Mouse (Mus musculus): ENCODE measurements around the gene Ss18l1. TPM values are rescaled to one million over a fixed set of nuclear protein-coding genes. Genes with fewer than 3 reads are reported as not detected.

Ss18l1 gene
- polyA plus RNA-seq, 1 experiment: 27.0 TPM

DNA sequence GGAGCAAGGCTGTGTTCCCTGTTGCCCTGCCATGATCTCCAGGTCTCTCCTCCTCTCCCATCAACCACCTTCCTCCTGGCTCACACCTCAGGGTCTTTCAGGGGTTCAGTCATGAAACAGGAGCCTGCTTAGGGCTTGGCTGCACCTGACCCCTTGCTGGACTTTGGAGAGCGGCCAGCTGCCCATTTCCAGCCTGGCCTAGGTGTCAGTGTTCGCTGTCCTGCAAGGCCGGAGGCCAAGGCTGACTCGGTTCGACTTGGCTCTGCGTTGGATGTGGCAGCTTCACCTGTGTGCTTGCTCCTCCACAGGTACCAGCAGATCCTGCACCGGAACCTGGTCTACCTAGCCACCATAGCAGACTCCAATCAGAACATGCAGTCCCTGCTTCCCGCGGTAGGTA lies 10.7 kb downstream of the Ss18l1 start:
- TF ChIP-seq POLR2A (IDR thresholded peaks at IDR 0.05; ENCODE audit: borderline replicate concordance, insufficient read depth, low read length) (no peak), CTCF (IDR thresholded peaks at IDR 0.05; ENCODE audit: borderline replicate concordance, insufficient read depth, low read depth, low read length) (no peak)
- H3K27ac ChIP-seq (ENCODE audit: insufficient read depth, low read length): no peak overlapping the region
- H3K27me3 ChIP-seq (ENCODE audit: control insufficient read depth, insufficient read depth, low read length): no peaks in the 10 kb centered on the region
- DNase-seq: no peak
- WGBS: 61% methylated on average over 9 of the region's 9 CpGs
- H3K4me1 ChIP-seq (ENCODE audit: control insufficient read depth, insufficient read depth, low read length): peaks cover 12% of the 10 kb centered on the region
- no peak overlapping the region for H3K4me3 ChIP-seq (replicated peaks; ENCODE audit: insufficient read depth, low read depth, low read length)

DNA sequence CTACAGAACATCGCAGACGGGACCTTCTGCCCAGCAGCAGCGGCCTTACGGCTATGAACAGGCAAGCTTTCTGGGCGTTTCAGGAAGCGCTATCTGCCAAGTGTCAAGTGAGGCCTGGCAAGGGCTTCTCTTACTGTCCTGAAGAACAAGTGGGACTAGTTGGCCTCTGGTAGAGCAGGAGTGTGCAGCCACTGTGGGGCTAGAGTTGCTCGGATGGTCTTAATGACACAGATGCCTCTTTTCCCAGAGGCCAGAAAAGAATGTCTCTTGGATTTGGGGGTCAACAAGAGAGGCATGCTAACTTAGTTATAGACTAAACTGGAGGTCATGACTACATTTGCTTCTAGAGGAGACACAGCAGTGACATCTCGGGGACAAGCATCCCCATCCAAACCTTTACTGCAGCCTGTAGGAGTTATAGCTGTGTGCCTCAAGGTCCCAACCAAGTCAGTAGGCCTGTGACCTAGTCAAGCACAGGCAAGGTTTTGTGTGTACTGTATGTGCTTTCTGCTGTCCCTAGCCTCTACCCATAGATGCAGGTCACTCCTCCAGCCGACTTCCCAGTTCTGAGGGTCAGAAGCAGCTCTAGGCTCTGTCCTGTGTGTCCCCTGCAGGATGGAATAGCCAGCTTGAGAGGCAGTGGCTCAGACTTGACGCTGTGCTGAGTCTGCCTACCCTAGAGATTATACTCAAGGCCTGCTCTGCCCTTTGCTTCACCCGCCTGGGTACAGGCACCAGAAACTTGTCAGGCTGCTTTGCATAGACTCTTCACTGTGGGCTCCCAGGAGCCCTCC lies 21.2 kb downstream of the Ss18l1 start:
- Histone ChIP-seq H3K4me1 (ENCODE audit: control insufficient read depth, insufficient read depth, low read length) (no peaks in the 10 kb centered on the region), H3K4me3 (replicated peaks; ENCODE audit: insufficient read depth, low read depth, low read length) (no peak overlapping the region), H3K27ac (ENCODE audit: insufficient read depth, low read length) (no peak overlapping the region), H3K27me3 (ENCODE audit: control insufficient read depth, insufficient read depth, low read length) (no peaks in the 10 kb centered on the region)
- WGBS: 91% methylated on average over 11 of the region's 11 CpGs
- DNase-seq: no peak
- no peak for TF ChIP-seq POLR2A (IDR thresholded peaks at IDR 0.05; ENCODE audit: borderline replicate concordance, insufficient read depth, low read length)
- TF ChIP-seq CTCF (IDR thresholded peaks at IDR 0.05; ENCODE audit: borderline replicate concordance, insufficient read depth, low read depth, low read length): no peak

DNA sequence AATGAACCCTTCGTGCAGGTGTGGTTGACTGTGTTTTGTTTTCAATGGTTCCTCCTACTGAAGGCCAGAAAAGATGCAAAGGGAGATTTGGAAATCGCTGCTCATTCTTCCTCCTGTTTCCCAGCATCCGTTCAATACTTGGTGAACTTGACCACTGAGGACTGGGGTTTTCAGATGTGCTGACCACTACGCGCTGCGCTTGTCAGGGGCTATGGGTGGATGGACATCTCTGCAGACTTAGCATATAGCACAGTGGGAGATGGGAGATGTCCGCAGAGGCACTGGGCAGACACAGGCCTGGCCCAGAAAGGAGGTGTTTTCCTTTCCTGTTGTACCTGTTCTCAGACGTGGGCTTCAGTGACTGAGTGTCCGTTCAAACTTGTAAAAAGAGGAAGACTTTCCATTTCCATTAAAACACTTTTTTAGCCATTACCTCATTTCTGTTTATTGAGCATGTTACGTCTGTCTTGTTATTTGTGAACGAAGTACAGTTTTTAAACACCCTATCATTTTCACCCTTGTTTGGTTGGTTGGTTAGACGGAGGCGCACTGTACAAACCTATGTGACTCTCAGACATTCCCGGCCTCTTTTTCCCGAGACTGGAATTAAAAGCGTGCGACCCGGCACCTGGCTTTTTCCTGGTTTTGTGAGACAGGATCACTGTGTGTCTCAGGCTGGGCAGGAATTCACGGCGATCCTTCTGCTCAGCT lies 27.6 kb downstream of the Ss18l1 start:
- no peak overlapping the region for H3K27ac ChIP-seq (ENCODE audit: insufficient read depth, low read length)
- WGBS: 32% methylated on average over 20 of the region's 20 CpGs

DNA sequence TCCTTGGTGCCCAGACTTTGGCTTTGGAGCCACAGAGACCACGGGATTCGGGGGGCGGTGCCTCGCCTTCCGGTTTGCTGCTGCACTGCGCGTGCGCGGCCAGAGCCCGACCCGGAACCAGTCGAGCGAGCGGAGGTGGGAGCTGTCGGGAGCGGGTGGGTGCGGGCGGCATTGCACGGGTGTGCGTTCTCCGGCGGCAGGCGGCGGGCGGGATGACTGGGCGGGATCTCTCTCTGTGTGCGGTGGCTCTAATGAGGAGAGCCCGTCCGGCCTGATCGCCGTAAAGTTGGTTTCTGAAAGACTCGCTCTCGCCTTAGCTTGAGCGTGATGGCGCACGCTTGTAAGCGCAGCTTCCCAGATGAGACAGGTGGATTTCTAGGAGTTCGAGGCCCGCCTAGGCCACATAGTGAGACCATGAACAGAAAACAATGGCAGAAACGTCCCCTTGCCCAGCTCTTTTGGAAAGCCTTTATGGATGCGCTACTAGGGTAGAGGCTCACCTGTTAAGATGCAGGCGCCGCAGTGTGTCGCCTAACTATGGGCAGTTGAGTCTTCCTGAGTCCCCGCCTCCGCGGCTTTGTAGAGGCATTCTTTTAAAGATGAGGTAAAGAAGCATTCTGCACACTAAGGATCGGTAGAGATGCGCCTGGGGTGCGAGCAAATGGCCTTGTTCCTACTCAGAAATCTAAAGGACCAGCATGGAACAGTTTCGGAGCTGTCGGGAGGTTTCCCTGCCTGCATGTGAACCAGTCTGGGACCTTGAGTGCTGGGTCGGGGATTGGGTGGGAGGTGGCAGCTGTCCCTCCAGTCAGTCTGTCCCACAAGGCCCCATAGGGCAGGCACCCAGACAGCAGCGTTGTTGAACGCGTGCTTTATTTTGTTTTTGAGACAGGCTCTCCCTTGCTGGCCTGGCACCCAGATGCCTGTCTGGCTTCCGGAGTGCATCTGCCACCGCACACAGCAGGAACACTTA lies 28.5 kb downstream of the Ss18l1 start, which contains the start of gene Mtg2:
Mtg2 (plus strand) TSS at position 108 of the 973 bp plus-strand sequence.
- peak; percentile 92 for TF ChIP-seq POLR2A (IDR thresholded peaks at IDR 0.05; ENCODE audit: borderline replicate concordance, insufficient read depth, low read length)
- TF ChIP-seq CTCF (IDR thresholded peaks at IDR 0.05; ENCODE audit: borderline replicate concordance, insufficient read depth, low read depth, low read length): no peak
- H3K27ac ChIP-seq (ENCODE audit: insufficient read depth, low read length): peak within 1 kb of the TSS; percentile 30
- WGBS: 1% methylated on average over 58 of the region's 58 CpGs
- peaks cover 4% of the 10 kb centered on the region for H3K4me1 ChIP-seq (ENCODE audit: control insufficient read depth, insufficient read depth, low read length)
- peak; percentile 95 to 98 for DNase-seq
- no peaks in the 10 kb centered on the region for H3K27me3 ChIP-seq (ENCODE audit: control insufficient read depth, insufficient read depth, low read length)
- H3K4me3 ChIP-seq (replicated peaks; ENCODE audit: insufficient read depth, low read depth, low read length): peak within 1 kb of the TSS; percentile 71

More for the DNA sequence above, 27.6 kb downstream of the Ss18l1 start:
- Histone ChIP-seq H3K4me3 (replicated peaks; ENCODE audit: insufficient read depth, low read depth, low read length) (peak overlapping the region; percentile 71), H3K4me1 (ENCODE audit: control insufficient read depth, insufficient read depth, low read length) (peaks cover 4% of the 10 kb centered on the region), H3K27me3 (ENCODE audit: control insufficient read depth, insufficient read depth, low read length) (no peaks in the 10 kb centered on the region)
- no peak for DNase-seq
- TF ChIP-seq CTCF (IDR thresholded peaks at IDR 0.05; ENCODE audit: borderline replicate concordance, insufficient read depth, low read depth, low read length): no peak
- TF ChIP-seq POLR2A (IDR thresholded peaks at IDR 0.05; ENCODE audit: borderline replicate concordance, insufficient read depth, low read length): no peak

DNA sequence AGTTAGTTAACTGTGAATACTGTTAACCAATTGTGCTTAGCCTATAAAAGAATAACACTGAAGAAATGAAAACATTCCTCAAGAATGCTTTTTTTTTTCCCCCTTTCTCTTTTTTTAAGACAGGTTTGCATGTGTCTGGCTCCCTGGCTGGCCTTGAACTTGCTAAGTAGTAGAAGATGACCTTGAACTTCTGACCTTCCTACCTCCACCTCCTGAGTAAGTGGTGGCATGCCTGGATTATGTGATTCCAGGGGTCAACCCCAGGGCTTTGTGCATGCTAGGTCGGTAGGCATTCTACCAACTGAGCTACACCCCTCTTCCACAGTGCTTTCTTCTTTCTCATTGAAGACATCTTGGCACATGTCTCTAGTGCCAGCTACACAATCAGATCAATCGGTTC lies 29.4 kb downstream of the Ss18l1 start:
- WGBS: 65% methylated on average over 2 of the region's 2 CpGs
- Histone ChIP-seq H3K4me1 (ENCODE audit: control insufficient read depth, insufficient read depth, low read length) (peaks cover 4% of the 10 kb centered on the region), H3K4me3 (replicated peaks; ENCODE audit: insufficient read depth, low read depth, low read length) (no peak overlapping the region), H3K27ac (ENCODE audit: insufficient read depth, low read length) (no peak overlapping the region), H3K27me3 (ENCODE audit: control insufficient read depth, insufficient read depth, low read length) (no peaks in the 10 kb centered on the region)
- DNase-seq: no peak
- TF ChIP-seq POLR2A (IDR thresholded peaks at IDR 0.05; ENCODE audit: borderline replicate concordance, insufficient read depth, low read length): no peak
- TF ChIP-seq CTCF (IDR thresholded peaks at IDR 0.05; ENCODE audit: borderline replicate concordance, insufficient read depth, low read depth, low read length): no peak

DNA sequence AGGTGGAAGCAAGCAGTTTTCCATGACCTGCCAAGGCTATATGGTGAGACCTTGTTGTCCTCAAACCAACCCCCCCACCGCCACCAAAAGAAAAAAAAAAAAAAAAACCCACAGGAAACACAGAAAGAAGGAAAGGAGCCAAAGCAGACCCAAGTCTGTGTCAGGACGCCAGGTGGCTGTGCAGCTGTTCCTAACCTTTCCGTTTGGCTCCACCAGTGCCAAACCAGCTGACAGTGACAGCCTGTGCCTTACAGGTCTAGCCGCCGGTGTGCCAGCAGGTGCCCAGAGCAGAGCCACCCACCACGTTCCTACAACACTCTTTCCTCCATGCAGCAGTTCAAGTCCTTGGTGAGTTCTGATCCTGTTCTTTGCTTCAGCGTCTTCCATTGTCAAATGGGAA lies 30.6 kb downstream of the Ss18l1 start:
- Histone ChIP-seq H3K27ac (ENCODE audit: insufficient read depth, low read length) (no peak overlapping the region), H3K4me3 (replicated peaks; ENCODE audit: insufficient read depth, low read depth, low read length) (no peak overlapping the region), H3K27me3 (ENCODE audit: control insufficient read depth, insufficient read depth, low read length) (no peaks in the 10 kb centered on the region), H3K4me1 (ENCODE audit: control insufficient read depth, insufficient read depth, low read length) (peaks cover 4% of the 10 kb centered on the region)
- DNase-seq: no peak
- WGBS: 41% methylated on average over 7 of the region's 7 CpGs
- TF ChIP-seq POLR2A (IDR thresholded peaks at IDR 0.05; ENCODE audit: borderline replicate concordance, insufficient read depth, low read length) (no peak), CTCF (IDR thresholded peaks at IDR 0.05; ENCODE audit: borderline replicate concordance, insufficient read depth, low read depth, low read length) (no peak)

DNA sequence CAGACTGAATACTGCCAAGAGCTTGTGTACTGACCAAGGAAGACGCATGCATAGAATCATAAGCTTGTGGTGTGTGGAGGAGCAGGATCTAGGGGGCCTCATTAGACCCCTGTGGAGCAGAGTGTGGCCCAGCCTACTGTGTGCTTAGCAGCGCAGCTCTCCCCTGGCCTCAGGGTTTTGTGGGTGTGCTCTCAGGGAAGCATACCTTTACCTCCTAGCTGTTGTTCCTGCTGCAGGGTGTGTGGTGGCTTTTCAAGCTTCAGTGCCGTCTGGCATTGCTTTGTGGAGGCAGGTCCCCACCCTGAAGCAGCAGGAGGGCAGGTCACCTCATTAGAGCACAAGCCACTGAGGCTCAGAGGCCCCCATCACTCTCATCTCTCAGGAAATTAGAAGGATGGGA lies 35.3 kb downstream of the Ss18l1 start:
- no peak for DNase-seq
- no peak overlapping the region for H3K27ac ChIP-seq (ENCODE audit: insufficient read depth, low read length)
- no peak overlapping the region for H3K4me3 ChIP-seq (replicated peaks; ENCODE audit: insufficient read depth, low read depth, low read length)
- no peaks in the 10 kb centered on the region; the same call in 1 of the 2 replicates for H3K4me1 ChIP-seq (ENCODE audit: control insufficient read depth, insufficient read depth, low read length)
- H3K27me3 ChIP-seq (ENCODE audit: control insufficient read depth, insufficient read depth, low read length): no peaks in the 10 kb centered on the region
- no peak for TF ChIP-seq POLR2A (IDR thresholded peaks at IDR 0.05; ENCODE audit: borderline replicate concordance, insufficient read depth, low read length)
- no peak for TF ChIP-seq CTCF (IDR thresholded peaks at IDR 0.05; ENCODE audit: borderline replicate concordance, insufficient read depth, low read depth, low read length)
- 80% methylated on average over 3 of the region's 3 CpGs for WGBS
